Mouse (Mus musculus): ENCODE results near the gene Rilpl1. TPM values are rescaled to one million over a fixed set of nuclear protein-coding genes. Genes with fewer than 3 reads are reported as not detected.

Rilpl1 gene
- polyA plus RNA-seq, 1 experiment, result 2.9 TPM

DNA sequence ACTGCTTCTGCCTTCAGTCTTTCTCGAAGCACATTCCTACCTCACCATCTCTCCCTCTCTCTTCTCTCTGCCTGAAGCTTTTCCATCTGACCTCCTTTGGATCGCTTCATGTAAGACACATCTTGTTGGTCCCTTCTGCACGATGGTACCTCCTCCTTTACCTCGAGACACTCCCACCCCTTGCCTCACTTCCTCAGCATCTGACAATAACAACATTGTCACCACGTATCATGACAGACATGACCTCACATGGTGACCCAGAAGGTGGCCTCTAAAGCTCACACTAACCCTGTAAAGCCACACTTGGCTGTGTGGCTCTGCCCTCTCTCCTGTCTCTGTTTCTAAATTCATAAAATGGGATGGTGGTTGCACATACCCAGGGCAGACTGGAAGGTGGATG, 15.4 kb downstream of the Rilpl1 start:
- H3K4me3 ChIP-seq (ENCODE audit: low read depth, low read length), result no peak overlapping the region
- 72% methylated on average over 5 of the region's 5 CpGs for WGBS
- no peak for TF ChIP-seq CTCF (IDR thresholded peaks at IDR 0.05; ENCODE audit: extremely low read depth, insufficient read length, insufficient replicate concordance, low read depth, low read length)
- no peak overlapping the region for H3K27ac ChIP-seq (ENCODE audit: insufficient read depth, low read depth, low read length)
- H3K4me1 ChIP-seq (ENCODE audit: control insufficient read depth, insufficient read depth, insufficient read length, low read length), result no peaks in the 10 kb centered on the region
- no peaks in the 10 kb centered on the region for H3K27me3 ChIP-seq (ENCODE audit: control insufficient read depth, insufficient read depth, low read length)
- no peaks in the 10 kb centered on the region for H3K36me3 ChIP-seq (ENCODE audit: control insufficient read depth, insufficient read depth, low read length)

DNA sequence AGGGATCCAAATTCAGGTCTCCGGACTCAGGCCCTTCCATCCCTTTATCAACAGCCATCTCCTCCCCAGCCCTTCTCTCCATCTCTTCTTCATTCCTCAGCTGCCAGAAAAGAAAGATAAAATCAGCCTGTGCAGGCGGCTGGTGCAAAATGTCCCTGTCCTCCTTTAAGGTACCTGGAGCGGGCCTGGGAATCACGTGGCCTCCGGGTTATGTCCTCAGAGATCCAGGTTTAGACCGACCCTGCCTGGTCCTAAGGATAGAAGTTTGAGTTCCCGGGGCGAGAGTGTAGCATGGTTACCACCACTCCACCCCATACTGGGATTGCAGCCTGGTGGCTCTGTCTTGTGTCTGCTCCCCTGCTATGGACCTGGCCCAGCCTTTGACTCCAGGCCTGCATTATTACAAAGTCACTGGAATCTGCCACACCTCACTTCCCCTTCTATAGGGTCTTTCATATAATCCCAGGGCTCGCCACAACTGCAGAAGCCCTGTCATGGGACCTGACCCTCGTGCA, 20.6 kb downstream of the Rilpl1 start:
- TF ChIP-seq POLR2A (IDR thresholded peaks at IDR 0.05; ENCODE audit: low read depth, low read length), result no peak
- no peak for TF ChIP-seq CTCF (IDR thresholded peaks at IDR 0.05; ENCODE audit: extremely low read depth, insufficient read length, insufficient replicate concordance, low read depth, low read length)
- H3K4me1 ChIP-seq (ENCODE audit: control insufficient read depth, insufficient read depth, insufficient read length, low read length), result peaks cover 1% of the 10 kb centered on the region; the same call in 1 of the 2 replicates
- 89% methylated on average over 10 of the region's 10 CpGs for WGBS

DNA sequence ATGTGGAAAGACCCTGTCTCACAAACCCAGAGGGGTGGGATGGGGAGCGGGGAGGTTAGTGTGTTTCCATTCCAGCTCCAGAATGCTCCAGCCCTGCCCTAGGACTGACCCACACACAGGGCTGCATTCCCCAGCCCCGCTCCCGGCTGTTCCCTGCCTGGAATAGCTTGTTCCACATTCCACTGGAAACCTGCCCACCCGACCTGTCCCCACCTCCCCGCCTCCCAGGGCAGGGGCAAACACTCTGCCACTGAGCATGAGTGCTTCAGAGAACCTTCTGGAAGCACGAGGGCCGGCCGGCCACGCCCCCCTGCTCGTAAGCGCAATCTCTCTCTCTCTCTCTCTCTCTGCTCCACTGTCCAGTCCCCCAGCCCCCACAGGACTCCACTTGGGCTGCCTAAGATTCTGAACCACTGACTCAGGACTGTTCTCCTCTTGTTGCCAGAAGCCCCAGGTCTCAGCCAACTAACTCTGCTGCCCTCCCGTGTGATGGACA, 21.4 kb downstream of the Rilpl1 start:
- H3K27ac ChIP-seq (ENCODE audit: insufficient read depth, low read depth, low read length), result no peak overlapping the region
- 37% methylated on average over 12 of the region's 12 CpGs for WGBS
- H3K36me3 ChIP-seq (ENCODE audit: control insufficient read depth, insufficient read depth, low read length), result no peaks in the 10 kb centered on the region
- TF ChIP-seq CTCF (IDR thresholded peaks at IDR 0.05; ENCODE audit: extremely low read depth, insufficient read length, insufficient replicate concordance, low read depth, low read length), result no peak
- TF ChIP-seq POLR2A (IDR thresholded peaks at IDR 0.05; ENCODE audit: low read depth, low read length), result no peak
- H3K4me3 ChIP-seq (ENCODE audit: low read depth, low read length), result no peak overlapping the region
- no peaks in the 10 kb centered on the region for H3K27me3 ChIP-seq (ENCODE audit: control insufficient read depth, insufficient read depth, low read length)
- peaks cover 1% of the 10 kb centered on the region; the same call in 1 of the 2 replicates for H3K4me1 ChIP-seq (ENCODE audit: control insufficient read depth, insufficient read depth, insufficient read length, low read length)

More for the DNA sequence above, 20.6 kb downstream of the Rilpl1 start:
- no peaks in the 10 kb centered on the region for H3K27me3 ChIP-seq (ENCODE audit: control insufficient read depth, insufficient read depth, low read length)
- no peak overlapping the region for H3K27ac ChIP-seq (ENCODE audit: insufficient read depth, low read depth, low read length)
- H3K4me3 ChIP-seq (ENCODE audit: low read depth, low read length), result no peak overlapping the region
- H3K36me3 ChIP-seq (ENCODE audit: control insufficient read depth, insufficient read depth, low read length), result no peaks in the 10 kb centered on the region

DNA sequence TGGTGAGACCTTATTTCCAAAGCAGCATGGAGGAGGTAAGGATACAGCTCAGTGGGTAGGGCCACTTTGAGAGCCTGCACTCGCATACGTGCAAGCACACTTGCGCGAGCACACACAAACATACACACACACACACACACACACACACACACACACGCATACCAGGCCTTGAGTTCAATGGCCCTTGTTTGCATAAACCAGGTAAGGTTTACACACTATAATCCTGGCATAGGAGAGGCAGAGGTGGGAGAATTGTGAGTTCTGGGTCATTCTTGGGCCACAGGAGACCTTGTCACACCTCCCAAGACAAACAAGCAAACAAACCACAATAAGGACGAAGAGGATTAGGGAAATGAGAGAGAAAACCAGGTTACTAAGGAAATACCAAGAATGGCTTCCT, 22.0 kb downstream of the Rilpl1 start:
- peaks cover 1% of the 10 kb centered on the region; the same call in 1 of the 2 replicates for H3K4me1 ChIP-seq (ENCODE audit: control insufficient read depth, insufficient read depth, insufficient read length, low read length)
- H3K27me3 ChIP-seq (ENCODE audit: control insufficient read depth, insufficient read depth, low read length), result no peaks in the 10 kb centered on the region
- H3K4me3 ChIP-seq (ENCODE audit: low read depth, low read length), result no peak overlapping the region
- H3K36me3 ChIP-seq (ENCODE audit: control insufficient read depth, insufficient read depth, low read length), result no peaks in the 10 kb centered on the region
- no peak for TF ChIP-seq POLR2A (IDR thresholded peaks at IDR 0.05; ENCODE audit: low read depth, low read length)
- TF ChIP-seq CTCF (IDR thresholded peaks at IDR 0.05; ENCODE audit: extremely low read depth, insufficient read length, insufficient replicate concordance, low read depth, low read length), result no peak
- 85% methylated on average over 6 of the region's 6 CpGs for WGBS
- H3K27ac ChIP-seq (ENCODE audit: insufficient read depth, low read depth, low read length), result no peak overlapping the region

DNA sequence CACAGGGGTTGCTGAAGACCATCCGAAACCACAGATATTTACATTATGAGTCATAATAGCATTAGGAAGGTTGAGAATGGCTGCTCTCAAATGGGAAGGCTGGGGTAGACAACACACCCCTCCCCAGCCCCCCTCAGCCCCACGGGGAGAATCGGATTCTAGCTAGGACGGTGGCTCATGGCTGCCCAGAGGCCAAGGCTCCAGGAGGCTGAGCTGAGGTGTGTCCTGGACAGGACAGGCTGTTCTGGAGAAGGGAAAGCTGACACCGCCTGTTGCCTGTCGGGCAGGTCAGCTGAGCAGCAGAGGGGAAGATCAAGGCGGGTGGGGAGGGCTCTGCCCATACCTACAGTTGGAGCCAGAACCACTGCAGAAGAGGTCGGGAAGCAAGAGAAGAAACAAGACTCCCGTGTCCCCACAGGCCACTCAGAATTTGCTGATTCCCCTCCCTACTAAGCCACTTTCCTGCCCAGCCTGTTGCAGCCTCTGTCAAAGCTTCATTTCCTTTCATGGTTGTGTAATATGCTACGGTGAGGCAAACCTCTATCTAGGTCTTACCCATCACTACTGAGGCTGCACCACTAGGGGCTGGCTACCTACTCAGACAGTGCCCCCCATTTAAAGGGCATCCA, 24.3 kb downstream of the Rilpl1 start:
- no peak for TF ChIP-seq POLR2A (IDR thresholded peaks at IDR 0.05; ENCODE audit: low read depth, low read length)
- no peak for TF ChIP-seq CTCF (IDR thresholded peaks at IDR 0.05; ENCODE audit: extremely low read depth, insufficient read length, insufficient replicate concordance, low read depth, low read length)
- Histone ChIP-seq H3K4me1 (ENCODE audit: control insufficient read depth, insufficient read depth, insufficient read length, low read length) (peaks cover 1% of the 10 kb centered on the region; the same call in 1 of the 2 replicates), H3K27ac (ENCODE audit: insufficient read depth, low read depth, low read length) (no peak overlapping the region), H3K36me3 (ENCODE audit: control insufficient read depth, insufficient read depth, low read length) (no peaks in the 10 kb centered on the region), H3K4me3 (ENCODE audit: low read depth, low read length) (no peak overlapping the region), H3K27me3 (ENCODE audit: control insufficient read depth, insufficient read depth, low read length) (no peaks in the 10 kb centered on the region)
- WGBS, result 47% methylated on average over 10 of the region's 10 CpGs

DNA sequence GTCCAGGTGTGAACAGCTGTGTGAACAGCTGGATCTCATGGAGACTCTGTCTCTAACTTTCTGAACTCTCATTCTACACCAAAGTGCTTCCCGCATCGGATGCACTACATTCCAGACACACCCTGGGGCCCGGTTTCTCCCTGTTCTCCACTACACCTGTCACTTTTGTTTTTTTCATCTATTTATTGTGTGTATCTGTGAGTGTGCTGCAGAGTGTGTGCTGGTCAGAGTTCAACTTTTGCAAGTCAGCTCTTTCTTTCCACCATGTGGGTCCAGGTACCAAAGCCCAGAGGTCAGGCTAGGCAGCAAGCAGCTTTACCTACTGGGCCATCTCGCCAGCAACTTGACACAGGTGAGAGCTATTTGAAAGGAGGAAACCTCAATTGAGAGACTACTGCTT, 26.0 kb downstream of the Rilpl1 start:
- 26% methylated on average over 4 of the region's 4 CpGs for WGBS
- no peak overlapping the region for H3K27ac ChIP-seq (ENCODE audit: insufficient read depth, low read depth, low read length)
- H3K4me3 ChIP-seq (ENCODE audit: low read depth, low read length), result no peak overlapping the region
- no peak for TF ChIP-seq POLR2A (IDR thresholded peaks at IDR 0.05; ENCODE audit: low read depth, low read length)
- TF ChIP-seq CTCF (IDR thresholded peaks at IDR 0.05; ENCODE audit: extremely low read depth, insufficient read length, insufficient replicate concordance, low read depth, low read length), result no peak
- no peaks in the 10 kb centered on the region for H3K36me3 ChIP-seq (ENCODE audit: control insufficient read depth, insufficient read depth, low read length)
- H3K27me3 ChIP-seq (ENCODE audit: control insufficient read depth, insufficient read depth, low read length), result no peaks in the 10 kb centered on the region
- H3K4me1 ChIP-seq (ENCODE audit: control insufficient read depth, insufficient read depth, insufficient read length, low read length), result peaks cover 1% of the 10 kb centered on the region; the same call in 1 of the 2 replicates

DNA sequence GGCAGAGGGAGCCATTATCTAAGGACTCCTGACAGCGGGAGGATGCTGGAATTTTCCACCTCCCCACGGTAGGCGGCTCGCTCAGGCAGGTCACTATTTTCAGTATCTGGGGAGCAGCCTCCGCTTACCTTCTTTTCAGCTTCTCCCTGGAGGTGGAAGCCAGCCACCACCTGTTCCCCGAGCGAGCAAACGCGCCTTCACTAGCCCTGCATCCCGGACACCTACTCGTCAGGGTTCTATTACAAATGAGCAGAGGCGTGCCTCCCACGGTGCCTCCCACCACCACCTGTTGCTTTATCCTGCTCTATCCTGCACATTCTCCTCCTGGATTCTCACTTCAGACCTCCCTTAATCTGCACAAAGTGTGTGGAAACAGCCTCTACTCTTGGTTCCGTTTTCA, 27.4 kb downstream of the Rilpl1 start:
- 73% methylated on average over 14 of the region's 14 CpGs for WGBS
- H3K4me1 ChIP-seq (ENCODE audit: control insufficient read depth, insufficient read depth, insufficient read length, low read length), result peaks cover 1% of the 10 kb centered on the region; the same call in 1 of the 2 replicates

More for the DNA sequence above, 27.4 kb downstream of the Rilpl1 start:
- Histone ChIP-seq H3K36me3 (ENCODE audit: control insufficient read depth, insufficient read depth, low read length) (no peaks in the 10 kb centered on the region), H3K27me3 (ENCODE audit: control insufficient read depth, insufficient read depth, low read length) (no peaks in the 10 kb centered on the region), H3K27ac (ENCODE audit: insufficient read depth, low read depth, low read length) (no peak overlapping the region), H3K4me3 (ENCODE audit: low read depth, low read length) (no peak overlapping the region)
- TF ChIP-seq CTCF (IDR thresholded peaks at IDR 0.05; ENCODE audit: extremely low read depth, insufficient read length, insufficient replicate concordance, low read depth, low read length), result no peak
- TF ChIP-seq POLR2A (IDR thresholded peaks at IDR 0.05; ENCODE audit: low read depth, low read length), result no peak
